Mouse (Mus musculus) midbrain, embryonic 11.5 days (tissue): ENCODE data around the gene Lhx5. TPM values are rescaled to one million over a fixed set of nuclear protein-coding genes. Genes with fewer than 3 reads are reported as not detected.

Source experiments
- ATAC-seq: fragments of 200-750 bp; cut with Nextera tagmentation; 2 replicates; pipeline ENCODE4 v1.8.0; 2017; ENCODE audit warnings: moderate TSS enrichment, moderate library complexity; ENCODE audit not compliant: low FRiP score
- DNase-seq: peaks from one replicate; pipeline ENCODE4 v3.0.0; 2015; ENCODE audit warnings: low spot score; ENCODE audit errors: missing footprints
- H3K27ac ChIP-seq: fragments of 300-500 bp; sonication (generic); 2 replicates; pipeline ENCODE4 v1.5.1; 2014; ENCODE audit warnings: low read depth, low read length
- H3K27me3 ChIP-seq: fragments of 300-500 bp; sonication (generic); 2 replicates; pipeline ENCODE4 v1.6.1; 2014; ENCODE audit warnings: mild to moderate bottlenecking, low read length, moderate library complexity, mixed read lengths; ENCODE audit not compliant: control insufficient read depth, insufficient read depth
- H3K36me3 ChIP-seq: fragments of 300-500 bp; sonication (generic); 2 replicates; pipeline ENCODE4 v1.6.1; 2014; ENCODE audit warnings: mild to moderate bottlenecking, low read length, moderate library complexity, mixed read lengths; ENCODE audit not compliant: control insufficient read depth, insufficient read depth
- H3K4me1 ChIP-seq: fragments of 300-500 bp; sonication (generic); 2 replicates; pipeline ENCODE4 v1.6.1; 2014; ENCODE audit warnings: low read length; ENCODE audit not compliant: control insufficient read depth, insufficient read depth
- H3K4me2 ChIP-seq: fragments of 300-500 bp; sonication (generic); 2 replicates; pipeline ENCODE4 v1.6.1; 2014; ENCODE audit warnings: mild to moderate bottlenecking, moderate library complexity
- H3K4me3 ChIP-seq: fragments of 300-500 bp; sonication (generic); 2 replicates; pipeline ENCODE4 v1.5.1; 2014; ENCODE audit warnings: low read depth, low read length
- H3K9ac ChIP-seq: fragments of 300-500 bp; sonication (generic); 2 replicates; pipeline ENCODE4 v1.6.1; 2014; ENCODE audit warnings: low read length
- H3K9me3 ChIP-seq: fragments of 300-500 bp; sonication (generic); 2 replicates; pipeline ENCODE4 v1.6.1; 2016; ENCODE audit warnings: low read length; ENCODE audit not compliant: control insufficient read depth
- WGBS: fragments of 180-500 bp; shearing (Covaris S2); extraction: QIAGEN DNeasy Blood & Tissue Kit; methylation state at CpG from one replicate; pipeline ENCODE4 v1.1.7; 2014; 5-methylcytosine and 5-hydroxymethylcytosine counted together
- polyA plus RNA-seq: library from polyadenylated mRNA; unstranded; fragments of >200 nt; fragmentation: Nextera tagmentation; extraction: Ambion mirVana; gene quantifications from 2 replicates; pipeline ENCODE4 v1.2.1, GENCODE M21; 2014

Lhx5 gene
- polyA plus RNA-seq, 1 experiment from 2014 or later, result 21.5 TPM

GRCm38 (mm10) chr5:120435731-120436501 is 4.4 kb downstream of the Lhx5 start:
- H3K4me1 ChIP-seq, result peaks cover 51% of the 10 kb centered on the region
- no peaks in the 10 kb centered on the region for H3K9me3 ChIP-seq
- H3K4me3 ChIP-seq, result peak overlapping the region; percentile 47
- H3K36me3 ChIP-seq, result no peaks in the 10 kb centered on the region
- DNase-seq (peak; percentile 97), ATAC-seq (peak; percentile 28)
- under 1% methylated on average over 47 of the region's 47 CpGs for WGBS
- peak overlapping the region; percentile 70 for H3K4me2 ChIP-seq
- peak overlapping the region; percentile 71 for H3K9ac ChIP-seq
- H3K27me3 ChIP-seq, result peaks cover 90% of the 10 kb centered on the region
- peak overlapping the region; percentile 64 for H3K27ac ChIP-seq

DNA sequence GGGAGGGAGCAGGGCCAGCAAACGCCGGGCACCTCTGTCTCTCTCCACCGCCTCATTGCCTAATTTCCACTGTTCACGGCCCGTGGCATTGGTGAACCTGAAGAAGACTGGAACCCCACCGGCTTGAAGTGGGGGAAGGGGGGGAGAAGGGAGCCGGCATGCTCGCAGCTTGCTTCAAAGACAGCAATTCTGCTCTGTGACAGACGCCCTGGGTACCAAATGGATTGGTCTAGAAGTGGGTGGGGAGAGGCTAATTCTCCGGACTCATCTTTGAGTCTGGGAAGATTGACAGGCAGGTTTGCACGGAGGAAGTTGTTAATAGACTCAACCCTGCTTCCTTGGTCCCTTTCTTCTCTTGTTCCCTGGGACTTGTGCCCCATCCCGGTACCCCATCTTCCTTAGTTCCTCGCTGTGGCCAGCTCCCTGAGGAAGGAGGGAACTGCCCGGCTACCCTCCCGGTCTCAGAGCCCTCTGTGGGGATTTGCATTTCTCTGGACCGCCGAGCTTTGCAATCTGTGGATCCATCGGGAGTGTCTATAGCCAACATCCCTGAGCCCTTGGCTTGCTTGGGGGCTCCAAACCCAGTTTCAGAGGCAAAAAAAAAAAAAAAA is 5.5 kb downstream of the Lhx5 start:
- Histone ChIP-seq H3K9me3 (no peaks in the 10 kb centered on the region), H3K4me3 (peak overlapping the region; percentile 47), H3K4me2 (peak overlapping the region; percentile 70), H3K27ac (peak overlapping the region; percentile 85), H3K27me3 (peaks cover 81% of the 10 kb centered on the region), H3K9ac (peak overlapping the region; percentile 71), H3K4me1 (peaks cover 47% of the 10 kb centered on the region), H3K36me3 (no peaks in the 10 kb centered on the region)
- WGBS, result 0% methylated on average over 18 of the region's 18 CpGs
- ATAC-seq (no peak), DNase-seq (peak; percentile 96)

DNA sequence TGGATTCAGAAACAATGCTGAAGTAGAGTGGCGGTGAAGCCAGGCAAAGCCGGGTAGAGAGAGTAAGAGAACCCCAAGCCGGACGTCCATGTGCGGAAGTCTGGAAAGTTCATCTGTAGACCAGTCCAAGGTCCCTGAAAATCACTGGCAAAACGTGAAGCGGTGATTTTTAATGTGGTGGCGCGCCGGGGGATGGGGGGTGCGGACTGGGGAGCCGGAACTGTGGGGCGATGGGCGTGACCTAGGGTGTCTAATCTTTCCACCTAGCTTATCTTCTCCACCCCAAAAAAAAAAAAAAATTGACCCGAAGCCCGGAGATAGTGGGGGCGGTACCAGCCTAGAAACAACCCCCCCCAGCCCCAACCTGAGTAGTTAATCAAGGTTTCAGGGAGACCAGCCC is 6.0 kb downstream of the Lhx5 start:
- DNase-seq, result peak; percentile 95
- under 1% methylated on average over 16 of the region's 17 CpGs for WGBS
- ATAC-seq, result no peak
- Histone ChIP-seq H3K4me2 (peak overlapping the region; percentile 70), H3K27ac (peak overlapping the region; percentile 85), H3K4me3 (peak overlapping the region; percentile 47), H3K9me3 (no peaks in the 10 kb centered on the region), H3K4me1 (peaks cover 44% of the 10 kb centered on the region), H3K9ac (peak overlapping the region; percentile 71), H3K36me3 (no peaks in the 10 kb centered on the region), H3K27me3 (peaks cover 77% of the 10 kb centered on the region)

- peak overlapping the region; percentile 85 for H3K27ac ChIP-seq
- H3K36me3 ChIP-seq, result no peaks in the 10 kb centered on the region
- DNase-seq, result peak; percentile 93
- H3K9me3 ChIP-seq, result no peaks in the 10 kb centered on the region
- peaks cover 44% of the 10 kb centered on the region for H3K4me1 ChIP-seq
- H3K4me3 ChIP-seq, result peak overlapping the region; percentile 47
- ATAC-seq, result no peak
- H3K4me2 ChIP-seq, result peak overlapping the region; percentile 70
- WGBS, result under 1% methylated on average over 29 of the region's 33 CpGs
- H3K9ac ChIP-seq, result peak overlapping the region; percentile 71
- peaks cover 75% of the 10 kb centered on the region for H3K27me3 ChIP-seq
Measured at GRCm38 (mm10) chr5:120437986-120438385, 6.5 kb downstream of the Lhx5 start.

DNA sequence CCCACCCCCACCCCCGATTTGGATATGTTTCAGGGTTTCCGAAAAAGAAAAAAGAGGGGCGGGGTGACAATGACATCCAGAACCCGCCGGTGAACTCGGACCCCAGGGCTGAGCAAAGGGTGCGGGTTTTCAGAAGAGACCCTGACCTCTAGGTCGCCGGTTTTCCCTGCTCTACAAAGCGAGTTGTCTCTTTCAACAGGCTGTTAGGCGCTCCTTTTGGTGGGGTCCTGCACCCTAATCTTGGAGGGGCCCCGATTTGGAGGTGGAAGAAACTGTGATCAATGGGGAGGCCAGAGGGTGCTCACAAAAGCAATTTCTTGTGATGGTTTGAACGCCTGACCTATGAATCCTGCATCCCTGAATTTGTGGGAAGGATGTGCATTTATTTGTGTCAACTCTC is 7.0 kb downstream of the Lhx5 start:
- ATAC-seq, result no peak
- Histone ChIP-seq H3K4me1 (peaks cover 44% of the 10 kb centered on the region), H3K4me3 (peak overlapping the region; percentile 47), H3K9me3 (no peaks in the 10 kb centered on the region), H3K9ac (peak overlapping the region; percentile 71), H3K36me3 (no peaks in the 10 kb centered on the region), H3K27me3 (peaks cover 71% of the 10 kb centered on the region), H3K4me2 (peak overlapping the region; percentile 70), H3K27ac (peak overlapping the region; percentile 85)
- DNase-seq, result peak; percentile 96
- under 1% methylated on average over 13 of the region's 13 CpGs for WGBS

GRCm38 (mm10) chr5:120438991-120439710 is 7.7 kb downstream of the Lhx5 start:
- Histone ChIP-seq H3K9me3 (no peaks in the 10 kb centered on the region), H3K27ac (peak overlapping the region; percentile 54; the same call in 1 of the 2 replicates), H3K4me1 (peaks cover 44% of the 10 kb centered on the region), H3K9ac (peak overlapping the region; percentile 71), H3K27me3 (peaks cover 65% of the 10 kb centered on the region), H3K4me3 (peak overlapping the region; percentile 47), H3K36me3 (no peaks in the 10 kb centered on the region), H3K4me2 (peak overlapping the region; percentile 70)
- ATAC-seq, result no peak
- WGBS, result 7% methylated on average over 27 of the region's 27 CpGs
- peak; percentile 96 for DNase-seq

DNA sequence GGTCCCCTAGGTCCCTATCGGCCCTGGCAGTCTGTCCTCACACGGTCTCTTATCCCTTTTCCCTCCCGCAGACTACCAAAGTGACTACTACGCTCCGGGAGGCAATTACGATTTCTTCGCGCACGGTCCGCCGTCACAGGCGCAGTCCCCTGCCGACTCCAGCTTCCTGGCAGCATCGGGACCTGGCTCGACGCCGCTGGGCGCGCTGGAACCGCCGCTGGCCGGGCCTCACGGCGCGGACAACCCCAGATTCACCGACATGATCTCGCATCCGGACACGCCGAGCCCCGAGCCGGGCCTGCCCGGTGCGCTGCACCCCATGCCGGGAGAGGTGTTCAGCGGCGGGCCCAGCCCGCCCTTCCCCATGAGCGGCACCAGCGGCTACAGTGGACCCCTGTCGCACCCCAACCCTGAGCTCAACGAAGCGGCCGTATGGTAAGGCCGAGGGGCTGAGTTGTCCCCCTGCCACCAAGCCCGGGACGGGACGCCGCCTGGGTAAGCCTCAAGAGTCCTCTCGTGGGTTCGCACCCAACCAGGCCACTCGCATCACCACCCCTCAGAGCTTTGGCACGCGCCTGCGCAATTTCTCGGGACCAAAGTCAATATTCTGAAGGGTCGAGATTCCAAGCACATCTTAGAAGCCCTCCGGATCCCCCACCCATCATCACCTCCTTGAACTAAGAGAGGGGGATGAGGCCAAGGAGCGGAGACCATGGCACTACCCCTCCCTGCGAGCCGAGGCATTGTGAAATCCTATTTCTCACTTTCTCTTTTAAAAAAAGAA is 8.6 kb downstream of the Lhx5 start:
- 6% methylated on average over 61 of the region's 61 CpGs for WGBS
- H3K4me1 ChIP-seq, result peaks cover 44% of the 10 kb centered on the region
- no peak for ATAC-seq

GRCm38 (mm10) chr5:120440733-120441132 is 9.2 kb downstream of the Lhx5 start:
- WGBS, result 9% methylated on average over 14 of the region's 14 CpGs
- Histone ChIP-seq H3K27ac (no peak overlapping the region), H3K36me3 (no peaks in the 10 kb centered on the region), H3K4me3 (no peak overlapping the region; the same call in 1 of the 2 replicates), H3K27me3 (peaks cover 54% of the 10 kb centered on the region), H3K9ac (no peak overlapping the region), H3K4me1 (peaks cover 38% of the 10 kb centered on the region), H3K9me3 (no peaks in the 10 kb centered on the region), H3K4me2 (peak overlapping the region; percentile 70)
- ATAC-seq, result peak; percentile 43; the same call in 1 of the 2 replicates
- DNase-seq, result peak; percentile 100

More for the DNA sequence above, 8.6 kb downstream of the Lhx5 start:
- H3K27ac ChIP-seq, result peak overlapping the region; percentile 54; the same call in 1 of the 2 replicates
- peak overlapping the region; percentile 71 for H3K9ac ChIP-seq
- H3K9me3 ChIP-seq, result no peaks in the 10 kb centered on the region
- peak overlapping the region; percentile 47 for H3K4me3 ChIP-seq
- no peaks in the 10 kb centered on the region for H3K36me3 ChIP-seq
- peak; percentile 96 for DNase-seq
- peak overlapping the region; percentile 70 for H3K4me2 ChIP-seq
- H3K27me3 ChIP-seq, result peaks cover 60% of the 10 kb centered on the region
